Mouse (Mus musculus) megakaryocyte, embryonic 14.5 days (primary cell): ENCODE measurements around the gene Gzmf. TPM values are rescaled to one million over a fixed set of nuclear protein-coding genes. Genes with fewer than 3 reads are reported as not detected.
"Not testable (repeated sequence)": the region's sequence is repeated elsewhere in the genome, so short reads cannot be mapped to it uniquely, and the experiment has no call there.

Source experiments
- H3K27me3 ChIP-seq: replicated peaks from 2 replicates; pipeline ENCODE3; 2012; ENCODE audit warnings: inconsistent platforms
- H3K36me3 ChIP-seq: replicated peaks from 2 replicates; pipeline ENCODE3; 2012; ENCODE audit warnings: low read length, inconsistent platforms, mixed read lengths
- H3K4me1 ChIP-seq: 2 replicates; pipeline ENCODE4 v1.6.1; 2012; ENCODE audit warnings: inconsistent platforms
- H3K4me3 ChIP-seq: replicated peaks from 2 replicates; pipeline ENCODE3; 2012; ENCODE audit warnings: moderate library complexity, mild to moderate bottlenecking, inconsistent platforms
- H3K9me3 ChIP-seq: 2 replicates; pipeline ENCODE4 v1.6.1; 2012; ENCODE audit warnings: inconsistent platforms
- FLI1 ChIP-seq: IDR thresholded peaks from 2 replicates; pipeline ENCODE4 v1.6.1; 2012; ENCODE audit warnings: low read length, inconsistent platforms, mixed read lengths
- GATA1 ChIP-seq: IDR thresholded peaks from 3 replicates; pipeline ENCODE4 v1.6.1; 2012; ENCODE audit warnings: mixed read lengths, low read length, inconsistent platforms, borderline replicate concordance
- polyA plus RNA-seq: library from polyadenylated mRNA; stranded (reverse); fragments of >175 nt; gene quantifications from 2 replicates; pipeline ENCODE4 v1.2.3, GENCODE M21; 2012; ENCODE audit warnings: low replicate concordance; ENCODE audit not compliant: insufficient read depth

Gzmf gene
- not detected in 2 replicates for polyA plus RNA-seq

GRCm38 (mm10) chr14:56211317-56211716 is at the start of gene Gzmf:
Gene Gzmf, minus strand, starts transcription at chr14:56211417.
- Histone ChIP-seq H3K27me3 (peaks cover 5% of the 10 kb centered on the region), H3K36me3 (no peaks in the 10 kb centered on the region), H3K4me1 (no peaks in the 10 kb centered on the region), H3K4me3 (no peak within 1 kb of the TSS), H3K9me3 (no peaks in the 10 kb centered on the region)
- TF ChIP-seq GATA1 (no peak), FLI1 (no peak)

- H3K36me3 ChIP-seq = no peaks in the 10 kb centered on the region
- H3K4me3 ChIP-seq = no peak overlapping the region
- no peaks in the 10 kb centered on the region for H3K4me1 ChIP-seq
- peaks cover 14% of the 10 kb centered on the region for H3K27me3 ChIP-seq
- no peak for TF ChIP-seq FLI1
- no peak for TF ChIP-seq GATA1
- no peaks in the 10 kb centered on the region for H3K9me3 ChIP-seq
Observed at GRCm38 (mm10) chr14:56240409-56240808, 29.2 kb upstream of the Gzmf start.

- no peaks in the 10 kb centered on the region for H3K36me3 ChIP-seq
- TF ChIP-seq GATA1 = no peak
- no peak within 1 kb of the TSS for H3K4me3 ChIP-seq
- peaks cover 6% of the 10 kb centered on the region for H3K4me1 ChIP-seq
- H3K9me3 ChIP-seq = no peaks in the 10 kb centered on the region
- H3K27me3 ChIP-seq = peaks cover 23% of the 10 kb centered on the region
Observed at GRCm38 (mm10) chr14:56234556-56234955, 23.3 kb upstream of the Gzmf start, which contains the start of gene Gzmc. Gene Gzmc, minus strand, starts transcription at chr14:56234656.

- Histone ChIP-seq H3K4me3 (no peak overlapping the region), H3K4me1 (no peaks in the 10 kb centered on the region), H3K36me3 (no peaks in the 10 kb centered on the region), H3K27me3 (peaks cover 7% of the 10 kb centered on the region), H3K9me3 (no peaks in the 10 kb centered on the region)
- TF ChIP-seq FLI1 (no peak), GATA1 (no peak)
Observed at GRCm38 (mm10) chr14:56205613-56206012, 5.6 kb downstream of the Gzmf start.

- H3K36me3 ChIP-seq, H3K9me3 ChIP-seq, H3K27me3 ChIP-seq: not testable (repeated sequence)
Observed at GRCm38 (mm10) chr14:56205021-56205420, 6.2 kb downstream of the Gzmf start.

GRCm38 (mm10) chr14:56203975-56204374 is 7.2 kb downstream of the Gzmf start:
- Histone ChIP-seq H3K4me3 (no peak overlapping the region), H3K36me3 (no peaks in the 10 kb centered on the region), H3K27me3 (peaks cover 7% of the 10 kb centered on the region), H3K4me1 (no peaks in the 10 kb centered on the region), H3K9me3 (no peaks in the 10 kb centered on the region)
- no peak for TF ChIP-seq GATA1
- TF ChIP-seq FLI1 = no peak

More at GRCm38 (mm10) chr14:56205021-56205420, 6.2 kb downstream of the Gzmf start:
- not testable (repeated sequence) for H3K4me1 ChIP-seq, H3K4me3 ChIP-seq

GRCm38 (mm10) chr14:56186946-56187345 is 24.3 kb downstream of the Gzmf start:
- Histone ChIP-seq H3K4me3 (peak overlapping the region; percentile 64), H3K27me3 (peaks cover 9% of the 10 kb centered on the region), H3K36me3 (no peaks in the 10 kb centered on the region), H3K4me1 (no peaks in the 10 kb centered on the region; the same call in 1 of the 2 replicates), H3K9me3 (0 out of 2 replicates have a peak, but pooled peaks cover 3% of the 10 kb centered on the region)
- no peak for TF ChIP-seq FLI1
- no peak for TF ChIP-seq GATA1

- Histone ChIP-seq H3K9me3 (0 out of 2 replicates have a peak, but pooled peaks cover 3% of the 10 kb centered on the region), H3K4me3 (no peak overlapping the region), H3K36me3 (no peaks in the 10 kb centered on the region), H3K27me3 (peaks cover 9% of the 10 kb centered on the region), H3K4me1 (no peaks in the 10 kb centered on the region; the same call in 1 of the 2 replicates)
- TF ChIP-seq FLI1 = no peak
- TF ChIP-seq GATA1 = no peak
Observed at GRCm38 (mm10) chr14:56186521-56186920, 24.7 kb downstream of the Gzmf start.

- not testable (repeated sequence) for H3K27me3 ChIP-seq, H3K9me3 ChIP-seq, H3K4me3 ChIP-seq, H3K4me1 ChIP-seq, H3K36me3 ChIP-seq
Observed at GRCm38 (mm10) chr14:56177651-56178050, 33.6 kb downstream of the Gzmf start.

GRCm38 (mm10) chr14:56174499-56174898 is 36.7 kb downstream of the Gzmf start, which contains the start of gene Gzmn:
Gene Gzmn, minus strand, starts transcription at chr14:56174599.
- no peaks in the 10 kb centered on the region for H3K36me3 ChIP-seq
- H3K4me1 ChIP-seq = peaks cover 4% of the 10 kb centered on the region; the same call in 1 of the 2 replicates
- H3K4me3 ChIP-seq = no peak within 1 kb of the TSS
- H3K9me3 ChIP-seq = no peaks in the 10 kb centered on the region
- H3K27me3 ChIP-seq = peaks cover 12% of the 10 kb centered on the region
- no peak for TF ChIP-seq GATA1
- TF ChIP-seq FLI1 = no peak

- H3K36me3 ChIP-seq = no peaks in the 10 kb centered on the region
- no peak overlapping the region for H3K4me3 ChIP-seq
- peaks cover 7% of the 10 kb centered on the region for H3K27me3 ChIP-seq
- TF ChIP-seq GATA1 (no peak), FLI1 (no peak)
- H3K4me1 ChIP-seq = peaks cover 4% of the 10 kb centered on the region; the same call in 1 of the 2 replicates
- no peaks in the 10 kb centered on the region for H3K9me3 ChIP-seq
Observed at GRCm38 (mm10) chr14:56173396-56173795, 37.8 kb downstream of the Gzmf start.
